23 mouse cellular contexts compared by ENCODE assay signal in genomic region chr17:31261352-31261751, GRCm38 (mm10). TPM values are rescaled to one million over a fixed set of nuclear protein-coding genes. Genes with fewer than 3 reads are reported as not detected.
DNase-seq lines count a peak whose midpoint lies in the region; ATAC-seq and TF ChIP-seq lines count a peak whose summit lies in the region.
"Had no signal": no experiment of that assay in that cellular context is flagged by ENCODE, and none has a peak within 500 bp of the region (broad histone marks: within the 10 kb centered on the region; RNA-seq: fewer than 3 reads in every experiment).

No protein-coding gene starts in this region.

- H3K27ac ChIP-seq in kidney, adult 2 months (ENCODE audit: insufficient read depth, low read depth, low read length): no peak overlapping the region
- H3K27ac ChIP-seq in liver, embryonic 16.5 days (ENCODE audit: low read length): no peak overlapping the region
- no peak overlapping the region for H3K27ac ChIP-seq in liver, embryonic 12.5 days
- H3K27ac ChIP-seq: heart, embryonic 15.5 days; hindbrain, embryonic 14.5 days; left cerebral cortex, adult 2 months; midbrain, embryonic 13.5 days had no signal

- H3K9me3 ChIP-seq in liver, embryonic 16.5 days (replicated peaks; ENCODE audit: control insufficient read depth, low read length): no peaks in the 10 kb centered on the region
- H3K9me3 ChIP-seq in liver, embryonic 12.5 days (replicated peaks): no peaks in the 10 kb centered on the region
- H3K9me3 ChIP-seq: heart, embryonic 15.5 days; megakaryocyte, embryonic 14.5 days; midbrain, embryonic 13.5 days had no signal

- peaks cover 5% of the 10 kb centered on the region; the same call in 1 of the 2 replicates for H3K4me1 ChIP-seq in kidney, adult 2 months (ENCODE audit: control insufficient read depth, insufficient read depth, low read length)
- H3K4me1 ChIP-seq in liver, embryonic 16.5 days (ENCODE audit: control insufficient read depth, low read depth, low read length): peaks cover 2% of the 10 kb centered on the region
- peaks cover 11% of the 10 kb centered on the region; the same call in 1 of the 2 replicates for H3K4me1 ChIP-seq in liver, embryonic 12.5 days
- H3K4me1 ChIP-seq: heart, embryonic 15.5 days had no signal

- H3K4me2 ChIP-seq in liver, embryonic 16.5 days (ENCODE audit: low read depth, low read length): no peak overlapping the region
- no peak overlapping the region for H3K4me2 ChIP-seq in liver, embryonic 12.5 days
- H3K4me2 ChIP-seq: heart, embryonic 15.5 days; hindbrain, embryonic 14.5 days; lung, embryonic 14.5 days; midbrain, embryonic 13.5 days had no signal

- no peak overlapping the region for H3K4me3 ChIP-seq in kidney, adult 2 months (ENCODE audit: insufficient read depth, low read depth, low read length)
- H3K4me3 ChIP-seq in liver, embryonic 16.5 days (ENCODE audit: low read depth, low read length): no peak overlapping the region
- H3K4me3 ChIP-seq in liver, embryonic 12.5 days: no peak overlapping the region
- H3K4me3 ChIP-seq: heart, embryonic 15.5 days; left cerebral cortex, adult 2 months; megakaryocyte, embryonic 14.5 days; midbrain, embryonic 13.5 days had no signal

- DNase-seq in adrenal gland, adult (ENCODE audit: inconsistent age in 2 of 2, low spot score in 1 of 2): peak; percentile 23 to 50
- DNase-seq in adrenal gland, adult 2 months: no peak
- DNase-seq in kidney, adult 2 months: peak; percentile 73
- DNase-seq in kidney, postnatal 14 days: no peak
- DNase-seq in testis, postnatal 14 days (ENCODE audit: low spot score): peak; percentile 84
- no peak for DNase-seq in layer of hippocampus, postnatal 25 days (ENCODE audit: extremely low spot score in 1 of 2, low spot score in 1 of 2)
- DNase-seq: cerebellum, adult 18-20 months; cerebellum, postnatal 14 days; forebrain, postnatal 0 days; heart, postnatal 4 days; layer of hippocampus, adult 9-11 months; lung, embryonic 14.5 days; right cerebral cortex, postnatal 14 days had no signal

- TF ChIP-seq POLR2A in kidney, adult 2 months (IDR thresholded peaks at IDR 0.05; ENCODE audit: low read depth, low read length): no peak

- TF ChIP-seq CTCF in kidney, adult 2 months (conservative IDR thresholded peaks at IDR 0.05; ENCODE audit: insufficient read depth, insufficient read length, low read depth, low read length): no peak

- no peaks in the 10 kb centered on the region for H3K36me3 ChIP-seq in kidney, adult 2 months (ENCODE audit: control insufficient read depth, insufficient read depth, low read length)
- no peaks in the 10 kb centered on the region for H3K36me3 ChIP-seq in liver, embryonic 16.5 days (ENCODE audit: control insufficient read depth, insufficient read depth)
- H3K36me3 ChIP-seq in liver, embryonic 12.5 days: no peaks in the 10 kb centered on the region
- H3K36me3 ChIP-seq: heart, embryonic 15.5 days; midbrain, embryonic 13.5 days had no signal

- H3K27me3 ChIP-seq in kidney, adult 2 months (replicated peaks; ENCODE audit: control insufficient read depth, insufficient read depth, low read length): no peaks in the 10 kb centered on the region
- no peaks in the 10 kb centered on the region for H3K27me3 ChIP-seq in liver, embryonic 16.5 days (ENCODE audit: control insufficient read depth, insufficient read depth, low read depth, low read length)
- no peaks in the 10 kb centered on the region; the same call in 1 of the 2 replicates for H3K27me3 ChIP-seq in liver, embryonic 12.5 days (replicated peaks)
- H3K27me3 ChIP-seq: heart, embryonic 15.5 days; midbrain, embryonic 13.5 days had no signal

- H3K9ac ChIP-seq in liver, embryonic 16.5 days (ENCODE audit: low read depth, low read length): no peak overlapping the region
- H3K9ac ChIP-seq in liver, embryonic 12.5 days: no peak overlapping the region
- H3K9ac ChIP-seq: forebrain, postnatal 0 days; heart, embryonic 15.5 days; hindbrain, embryonic 14.5 days; lung, embryonic 14.5 days; midbrain, embryonic 13.5 days had no signal

- ATAC-seq in liver, embryonic 16.5 days (ENCODE audit: low read depth): peak; percentile 53; the same call in 1 of the 2 replicates
- ATAC-seq in liver, embryonic 12.5 days: no peak; the same call in 1 of the 2 replicates
- ATAC-seq: forebrain, postnatal 0 days; inflammation-experienced regulatory T-cells, adult 6 months; midbrain, embryonic 13.5 days had no signal

- WGBS in kidney, adult 2 months: 49% methylated on average over 6 of the region's 6 CpGs
- 58% methylated on average over 6 of the region's 6 CpGs for WGBS in liver, embryonic 16.5 days (ENCODE audit: insufficient replicate concordance)
- WGBS in liver, embryonic 12.5 days (ENCODE audit: insufficient replicate concordance): 67% methylated on average over 6 of the region's 6 CpGs

RNA-seq across cellular contexts. Expression of gene Rsph1, which starts 15.8 kb away (rescaled TPM):
- total RNA-seq in adrenal gland, adult 2 months (2021): 1 to 10 TPM; 4.5 to 8.0 TPM
- polyA plus RNA-seq in adrenal gland, adult 2 months (2012; rRNA removed): 0.21 and 0.22 TPM in 2 replicates
- polyA plus RNA-seq in kidney, adult 2 months (2012; rRNA removed): 0.73 and 1.1 TPM in 2 replicates
- polyA plus RNA-seq in liver, embryonic 16.5 days (2015; fragmentation: Nextera tagmentation; extraction: Ambion mirVana): 0.19 and 0.20 TPM in 2 replicates
- 0.25 and 0.32 TPM in 2 replicates for polyA plus RNA-seq in liver, embryonic 12.5 days (2016; fragmentation: Nextera tagmentation; extraction: Ambion mirVana)
- total RNA-seq in layer of hippocampus, postnatal 25 days (2021): 10 to 100 TPM; 13.8 to 14.2 TPM
- total RNA-seq: monocyte, adult 5-6 weeks had no signal

RNA-seq across cellular contexts. Expression of gene Slc37a1, which starts 25.2 kb away (rescaled TPM):
- 10 to 100 TPM in 1 of 2 experiments, 1 to 10 TPM in 1; 5.7 to 13.4 TPM for total RNA-seq in adrenal gland, adult 2 months (2021)
- 13.1 and 15.1 TPM in 2 replicates for polyA plus RNA-seq in adrenal gland, adult 2 months (2012; rRNA removed)
- 6.3 and 6.5 TPM in 2 replicates for polyA plus RNA-seq in kidney, adult 2 months (2012; rRNA removed)
- polyA plus RNA-seq in liver, embryonic 16.5 days (2015; fragmentation: Nextera tagmentation; extraction: Ambion mirVana): 2.4 and 2.5 TPM in 2 replicates
- polyA plus RNA-seq in liver, embryonic 12.5 days (2016; fragmentation: Nextera tagmentation; extraction: Ambion mirVana): 4.4 and 5.4 TPM in 2 replicates
- 1 to 10 TPM; 5.5 to 8.0 TPM for total RNA-seq in layer of hippocampus, postnatal 25 days (2021)

RNA-seq across cellular contexts. Expression of gene Ubash3a, which starts 53.7 kb away (rescaled TPM):
- total RNA-seq in adrenal gland, adult 2 months (2021): under 1 TPM in 1 of 2 experiments, not detected in 1; 0.24 TPM
- 0.16 and 0.18 TPM in 2 replicates for polyA plus RNA-seq in adrenal gland, adult 2 months (2012; rRNA removed)
- polyA plus RNA-seq in kidney, adult 2 months (2012; rRNA removed): 0.15 and 1.6 TPM in 2 replicates
- polyA plus RNA-seq in liver, embryonic 16.5 days (2015; fragmentation: Nextera tagmentation; extraction: Ambion mirVana): 6.3 and 8.2 TPM in 2 replicates
- 23.2 and 25.6 TPM in 2 replicates for polyA plus RNA-seq in liver, embryonic 12.5 days (2016; fragmentation: Nextera tagmentation; extraction: Ambion mirVana)
- total RNA-seq in layer of hippocampus, postnatal 25 days (2021): under 1 TPM; 0.38 to 0.91 TPM
- total RNA-seq: left cerebral cortex, adult 2 months; left cerebral cortex, postnatal 36 days had no signal
- polyA plus RNA-seq: forebrain, postnatal 0 days; hindbrain, embryonic 14.5 days had no signal

Comparison
In these comparisons a context has a peak if more than half of its experiments do, and no peak if none do; other contexts are left out.
1. DNase-seq: peak in adrenal gland, adult (2 of 2), kidney, adult 2 months (single experiment) and testis, postnatal 14 days (single experiment); none in adrenal gland, adult 2 months (single experiment), kidney, postnatal 14 days (single experiment) and layer of hippocampus, postnatal 25 days (0 of 2).